Mouse (Mus musculus) forebrain, postnatal 0 days (tissue): ENCODE data around the gene Tmem51. TPM values are rescaled to one million over a fixed set of nuclear protein-coding genes. Genes with fewer than 3 reads are reported as not detected.
"Not testable (repeated sequence)": the region's sequence is repeated elsewhere in the genome, so short reads cannot be mapped to it uniquely, and the experiment has no call there.

ENCODE experiments used
- ATAC-seq: fragments of 200-750 bp; cut with Nextera tagmentation; 2 replicates; pipeline ENCODE4 v1.8.0; 2017; ENCODE audit warnings: mild to moderate bottlenecking, moderate library complexity
- DNase-seq: peaks from one replicate; pipeline ENCODE4 v3.0.0-alpha.2; 2015
- H3K27ac ChIP-seq: fragments of 300-500 bp; sonication (generic); 2 replicates; pipeline ENCODE4 v1.5.1; 2014; ENCODE audit warnings: low read depth, mild to moderate bottlenecking, antibody characterized with exemption, low read length, moderate library complexity, mixed read lengths
- H3K27me3 ChIP-seq: fragments of 300-500 bp; sonication (generic); 2 replicates; pipeline ENCODE4 v1.6.1; 2014; ENCODE audit warnings: mild to moderate bottlenecking, low read length, mixed read lengths; ENCODE audit not compliant: insufficient read depth
- H3K36me3 ChIP-seq: fragments of 300-500 bp; sonication (generic); 2 replicates; pipeline ENCODE4 v1.6.1; 2014; ENCODE audit warnings: mild to moderate bottlenecking, moderate library complexity; ENCODE audit not compliant: insufficient read depth
- H3K4me1 ChIP-seq: fragments of 300-500 bp; sonication (generic); 2 replicates; pipeline ENCODE4 v1.6.1; 2014; ENCODE audit warnings: antibody characterized with exemption; ENCODE audit not compliant: insufficient read depth
- H3K4me2 ChIP-seq: fragments of 300-500 bp; sonication (generic); 2 replicates; pipeline ENCODE4 v1.6.1; 2014; ENCODE audit warnings: low read depth, mild to moderate bottlenecking, moderate library complexity
- H3K4me3 ChIP-seq: fragments of 300-500 bp; sonication (generic); 2 replicates; pipeline ENCODE4 v1.5.1; 2014; ENCODE audit warnings: low read depth, low read length, mixed read lengths
- H3K9ac ChIP-seq: fragments of 300-500 bp; sonication (generic); 2 replicates; pipeline ENCODE4 v1.6.1; 2014; ENCODE audit warnings: mild to moderate bottlenecking
- H3K9me3 ChIP-seq: fragments of 300-500 bp; sonication (generic); 2 replicates; pipeline ENCODE4 v1.6.1; 2016; ENCODE audit warnings: low read length
- CTCF ChIP-seq: sonication (generic); IDR thresholded peaks from 2 replicates; pipeline ENCODE4 v1.5.1; 2016; ENCODE audit warnings: antibody characterized with exemption, control low read depth, low read depth
- whole genome bisulfite sequencing: fragments of 180-500 bp; shearing (Covaris S2); extraction: QIAGEN DNeasy Blood & Tissue Kit; methylation state at CpG from one replicate; pipeline ENCODE4 v1.1.7; 2014; 5-methylcytosine and 5-hydroxymethylcytosine counted together
- polyA plus RNA-seq: library from polyadenylated mRNA; unstranded; fragments of >200 nt; fragmentation: Nextera tagmentation; extraction: Ambion mirVana; gene quantifications from 2 replicates; pipeline ENCODE4 v1.2.1, GENCODE M21; 2015
- total RNA-seq: library from RNA; depleted of rRNA; stranded (reverse); fragments of >200 nt; gene quantifications from 2 replicates; pipeline ENCODE4 v1.2.3, GENCODE M21; 2014

Tmem51 gene
- total and polyA plus RNA-seq, 2 experiments from 2014 or later = 3.5 to 7.4 TPM

- no peaks in the 10 kb centered on the region for H3K36me3 ChIP-seq
- H3K27ac ChIP-seq = no peak overlapping the region
- 20% methylated on average over 11 of the region's 11 CpGs for WGBS
- TF ChIP-seq CTCF = no peak
- H3K4me3 ChIP-seq = peak overlapping the region; percentile 31
- H3K9ac ChIP-seq = no peak overlapping the region
- peak overlapping the region; percentile 44 for H3K4me2 ChIP-seq
- H3K27me3 ChIP-seq = no peaks in the 10 kb centered on the region
- peaks cover 4% of the 10 kb centered on the region; the same call in 1 of the 2 replicates for H3K4me1 ChIP-seq
- ATAC-seq = peak; percentile 89
- H3K9me3 ChIP-seq = no peaks in the 10 kb centered on the region
- peak; percentile 56 for DNase-seq
Measured at GRCm38 (mm10) chr4:141998282-141998821, 85.8 kb downstream of the Tmem51 start.

GRCm38 (mm10) chr4:141996880-141997279 is 87.2 kb downstream of the Tmem51 start:
- Histone ChIP-seq H3K4me2 (no peak overlapping the region), H3K27ac (no peak overlapping the region), H3K27me3 (no peaks in the 10 kb centered on the region), H3K4me1 (peaks cover 4% of the 10 kb centered on the region; the same call in 1 of the 2 replicates), H3K9ac (no peak overlapping the region), H3K36me3 (no peaks in the 10 kb centered on the region), H3K9me3 (no peaks in the 10 kb centered on the region), H3K4me3 (no peak overlapping the region)
- ATAC-seq (no peak), DNase-seq (no peak)
- WGBS = 84% methylated on average over 3 of the region's 3 CpGs
- no peak for TF ChIP-seq CTCF

DNA sequence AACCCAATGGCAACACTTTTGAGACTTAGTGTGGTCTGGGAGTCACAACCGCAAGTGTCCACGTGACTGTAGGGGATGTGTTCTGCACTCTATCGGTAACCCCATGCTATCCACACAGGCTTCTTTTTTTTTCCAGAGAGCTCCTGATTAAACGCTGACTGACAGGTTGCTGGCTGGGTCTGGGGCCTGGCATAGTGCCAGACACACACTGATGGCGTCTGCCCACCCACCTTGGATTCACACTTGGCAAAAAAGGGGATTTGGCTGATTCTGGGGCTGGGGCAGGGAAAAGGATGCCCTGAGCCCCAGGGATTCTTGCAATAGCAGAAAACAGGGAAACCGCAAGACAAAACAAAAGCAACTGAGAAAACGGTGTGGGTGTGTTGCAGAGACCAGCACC is 88.0 kb downstream of the Tmem51 start:
- no peak for TF ChIP-seq CTCF
- no peaks in the 10 kb centered on the region for H3K9me3 ChIP-seq
- H3K27ac ChIP-seq = no peak overlapping the region
- H3K36me3 ChIP-seq = no peaks in the 10 kb centered on the region
- no peaks in the 10 kb centered on the region for H3K27me3 ChIP-seq
- peaks cover 4% of the 10 kb centered on the region; the same call in 1 of the 2 replicates for H3K4me1 ChIP-seq
- H3K9ac ChIP-seq = no peak overlapping the region
- H3K4me3 ChIP-seq = no peak overlapping the region
- DNase-seq = no peak
- 29% methylated on average over 7 of the region's 7 CpGs for WGBS
- ATAC-seq = no peak
- H3K4me2 ChIP-seq = no peak overlapping the region

GRCm38 (mm10) chr4:141994062-141994471 is 90.0 kb downstream of the Tmem51 start:
- H3K4me3 ChIP-seq, H3K36me3 ChIP-seq, H3K27me3 ChIP-seq, H3K9ac ChIP-seq, H3K27ac ChIP-seq, ATAC-seq, H3K4me2 ChIP-seq, DNase-seq, H3K9me3 ChIP-seq, H3K4me1 ChIP-seq: not testable (repeated sequence)
- 48% methylated on average over 2 of the region's 2 CpGs for WGBS

DNA sequence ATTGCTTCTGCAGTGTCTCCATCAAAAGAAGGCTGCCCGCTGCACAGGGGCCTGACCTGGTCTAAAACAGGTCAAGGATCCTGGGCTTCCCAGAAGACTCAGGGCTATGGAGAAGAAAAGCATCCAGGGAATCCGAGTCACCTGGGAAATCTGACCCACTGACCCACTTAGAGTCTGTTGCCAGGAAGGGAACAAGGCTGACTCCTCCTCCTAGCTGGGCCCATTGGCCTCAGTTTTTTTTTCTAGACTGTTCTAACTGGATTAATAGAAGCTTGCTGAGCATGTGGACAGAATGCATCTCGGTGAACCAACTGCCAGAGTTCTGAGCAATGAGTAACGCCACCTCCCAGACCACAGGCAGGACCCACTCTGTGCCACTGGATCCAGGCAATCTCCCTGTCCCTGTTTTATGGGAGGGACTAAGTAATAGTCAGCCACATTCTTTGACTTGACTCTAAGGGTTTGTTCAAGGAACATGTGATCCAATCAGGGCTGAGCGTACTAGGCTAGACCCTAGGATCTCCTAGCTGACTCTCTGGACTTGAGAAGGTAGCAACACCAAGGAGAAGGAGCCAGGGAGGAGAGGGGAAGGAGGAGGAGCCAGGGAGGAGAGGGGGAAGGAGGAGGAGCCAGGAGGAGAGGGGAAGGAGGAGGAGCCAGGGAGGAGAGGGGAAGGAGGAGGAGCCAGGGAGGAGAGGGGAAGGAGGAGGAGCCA is 90.6 kb downstream of the Tmem51 start:
- TF ChIP-seq CTCF = no peak
- no peak for ATAC-seq
- Histone ChIP-seq H3K36me3 (no peaks in the 10 kb centered on the region), H3K9ac (no peak overlapping the region), H3K27me3 (no peaks in the 10 kb centered on the region), H3K4me2 (no peak overlapping the region), H3K9me3 (no peaks in the 10 kb centered on the region), H3K27ac (no peak overlapping the region), H3K4me3 (no peak overlapping the region), H3K4me1 (peaks cover 4% of the 10 kb centered on the region; the same call in 1 of the 2 replicates)
- 65% methylated on average over 5 of the region's 5 CpGs for WGBS
- no peak for DNase-seq

DNA sequence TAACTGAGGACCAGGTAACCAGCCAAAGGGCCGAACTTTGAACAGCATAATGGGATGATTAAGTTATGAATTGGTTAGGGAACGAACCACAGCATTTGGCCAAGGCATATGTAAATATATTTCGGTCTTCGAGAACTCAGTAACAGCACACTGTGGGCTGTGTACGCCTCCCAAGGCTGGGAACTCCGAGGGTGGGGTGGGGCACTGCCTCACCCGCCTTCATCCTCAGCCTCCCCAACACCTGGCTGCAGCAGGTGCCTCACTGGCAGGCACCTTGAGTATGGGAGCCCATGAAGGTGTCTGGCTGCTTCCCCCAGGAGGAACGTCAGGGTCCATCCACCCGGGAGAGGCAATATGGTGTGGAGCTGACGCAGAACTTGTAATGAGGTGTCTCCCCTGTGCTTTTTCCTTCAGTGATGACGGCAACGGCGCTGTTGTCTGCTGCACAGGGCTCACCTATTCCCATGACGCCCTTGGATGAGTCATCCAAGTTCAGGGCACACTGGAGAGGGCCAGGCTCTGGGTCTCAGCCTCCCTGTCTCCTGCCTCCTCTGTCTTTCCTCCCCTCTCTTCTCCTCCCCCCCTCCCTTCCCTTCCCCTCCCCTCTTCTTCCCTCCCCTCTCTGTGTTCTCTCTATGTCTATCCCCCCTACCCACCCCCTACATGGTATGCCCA is 91.4 kb downstream of the Tmem51 start:
- TF ChIP-seq CTCF = no peak
- no peak overlapping the region for H3K27ac ChIP-seq
- no peak overlapping the region for H3K4me2 ChIP-seq
- H3K9ac ChIP-seq = no peak overlapping the region
- no peaks in the 10 kb centered on the region for H3K27me3 ChIP-seq
- H3K36me3 ChIP-seq = no peaks in the 10 kb centered on the region
- H3K9me3 ChIP-seq = no peaks in the 10 kb centered on the region
- DNase-seq (no peak), ATAC-seq (no peak)
- H3K4me3 ChIP-seq = no peak overlapping the region
- no peaks in the 10 kb centered on the region for H3K4me1 ChIP-seq
- 84% methylated on average over 14 of the region's 14 CpGs for WGBS

DNA sequence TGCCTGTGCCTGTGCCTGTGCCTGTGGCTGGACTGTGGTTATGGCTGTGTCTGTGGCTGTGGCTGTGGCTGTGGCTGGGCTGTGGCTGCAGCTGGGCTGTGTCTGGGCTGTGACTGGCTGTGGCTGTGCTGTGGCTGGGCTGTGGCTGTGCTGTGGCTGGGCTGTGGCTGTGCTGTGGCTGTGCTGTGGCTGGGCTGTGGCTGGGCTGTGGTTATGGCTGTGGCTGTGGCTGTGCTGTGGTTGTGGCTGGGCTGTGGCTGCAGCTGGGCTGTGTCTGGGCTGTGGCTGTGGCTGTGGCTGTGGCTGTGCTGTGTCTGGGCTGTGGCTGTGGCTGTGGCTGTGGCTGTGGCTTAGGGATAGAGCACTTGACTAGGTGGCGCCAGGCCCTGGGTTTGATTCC is 95.9 kb downstream of the Tmem51 start:
- no peak overlapping the region for H3K27ac ChIP-seq
- no peak overlapping the region for H3K4me3 ChIP-seq
- H3K9me3 ChIP-seq = no peaks in the 10 kb centered on the region
- H3K9ac ChIP-seq = no peak overlapping the region
- TF ChIP-seq CTCF = no peak
- no peak overlapping the region for H3K4me2 ChIP-seq
- H3K27me3 ChIP-seq = no peaks in the 10 kb centered on the region
- 80% methylated on average over 1 of the region's 1 CpGs for WGBS
- DNase-seq (no peak), ATAC-seq (no peak)
- no peaks in the 10 kb centered on the region for H3K36me3 ChIP-seq
- no peaks in the 10 kb centered on the region for H3K4me1 ChIP-seq
